Mouse (Mus musculus) gastrocnemius, postnatal 25 days (tissue): ENCODE results near the gene Itgb2. TPM values are rescaled to one million over a fixed set of nuclear protein-coding genes. Genes with fewer than 3 reads are reported as not detected.
A peak's percentile ranks its signal among the peaks of the same experiment; 100 is the strongest.

Experiments used
- DNase-seq: peaks from one replicate; pipeline ENCODE4 v3.0.0; 2022
- long read RNA-seq, 2 experiments: library from polyadenylated mRNA; stranded (forward); transcript quantifications; one replicate each; pipeline ENCODE4 v2.0.0; 2021
- total RNA-seq, 2 experiments: library from RNA; stranded (reverse); gene quantifications; 1 replicate in 1 of 2; 2 replicates in 1 of 2; pipeline ENCODE4 v1.2.3; 2021

Itgb2 gene
- 1 to 10 TPM; 1.3 to 1.8 TPM for total RNA-seq
- long read RNA-seq, experiment 1: 0 reads
- long read RNA-seq, experiment 2, partial matches to known transcripts: 0 of 1 reads
- long read RNA-seq, experiment 2, other reads (novel, unspliced or antisense): 0 of 1 reads

GRCm38 (mm10) chr10:77530140-77530539 is at the start of gene Itgb2:
Gene Itgb2, plus strand, starts transcription at chr10:77530252.
- peak; percentile 39 for DNase-seq

- DNase-seq: no peak
Measured at GRCm38 (mm10) chr10:77481814-77482213, 48.2 kb upstream of the Itgb2 start.

GRCm38 (mm10) chr10:77484205-77484935 is 45.7 kb upstream of the Itgb2 start:
- peak; percentile 53 for DNase-seq

- no peak for DNase-seq
Measured at GRCm38 (mm10) chr10:77485786-77486185, 44.3 kb upstream of the Itgb2 start.

- DNase-seq: no peak
Measured at GRCm38 (mm10) chr10:77488168-77488567, 41.9 kb upstream of the Itgb2 start.

- DNase-seq: no peak
Measured at GRCm38 (mm10) chr10:77491585-77491984, 38.5 kb upstream of the Itgb2 start.

GRCm38 (mm10) chr10:77492885-77493284 is 37.2 kb upstream of the Itgb2 start:
- DNase-seq: no peak

- no peak for DNase-seq
Measured at GRCm38 (mm10) chr10:77497185-77497584, 32.9 kb upstream of the Itgb2 start.

- DNase-seq: no peak
Measured at GRCm38 (mm10) chr10:77498254-77498653, 31.8 kb upstream of the Itgb2 start.

- DNase-seq: no peak
Measured at GRCm38 (mm10) chr10:77500636-77501035, 29.4 kb upstream of the Itgb2 start.

- no peak for DNase-seq
Measured at GRCm38 (mm10) chr10:77502967-77503922, 26.8 kb upstream of the Itgb2 start.

- DNase-seq: no peak
Measured at GRCm38 (mm10) chr10:77504143-77504542, 25.9 kb upstream of the Itgb2 start.

GRCm38 (mm10) chr10:77506526-77506925 is 23.5 kb upstream of the Itgb2 start:
- DNase-seq: no peak

- DNase-seq: peak; percentile 80
Measured at GRCm38 (mm10) chr10:77506961-77507577, 23.0 kb upstream of the Itgb2 start.

- no peak for DNase-seq
Measured at GRCm38 (mm10) chr10:77507779-77508178, 22.3 kb upstream of the Itgb2 start.

- no peak for DNase-seq
Measured at GRCm38 (mm10) chr10:77508744-77509143, 21.3 kb upstream of the Itgb2 start.

GRCm38 (mm10) chr10:77509403-77510187 is 20.5 kb upstream of the Itgb2 start:
- peak; percentile 71 for DNase-seq

GRCm38 (mm10) chr10:77510225-77510982 is 19.6 kb upstream of the Itgb2 start:
- no peak for DNase-seq

- peak; percentile 92 for DNase-seq
Measured at GRCm38 (mm10) chr10:77515385-77516348, 14.4 kb upstream of the Itgb2 start, which contains the start of gene Fam207a. Gene Fam207a, minus strand, starts transcription at chr10:77515785.
